Mouse (Mus musculus) liver, embryonic 14.5 days (tissue): Measurements from ENCODE around the gene Gng2.

Experiments used
- CTCF ChIP-seq: IDR thresholded peaks from 2 replicates; pipeline ENCODE4 v1.5.1; 2016; ENCODE audit warnings: antibody characterized with exemption, low read depth, control low read depth
- EP300 ChIP-seq: IDR thresholded peaks from 2 replicates; pipeline ENCODE4 v1.6.1; 2016; ENCODE audit warnings: antibody characterized with exemption, low read depth

- TF ChIP-seq CTCF, result no peak
- TF ChIP-seq EP300, result no peak
Measured at GRCm38 (mm10) chr14:19985107-19985911, 7.9 kb upstream of the Gng2 start.
